Mouse (Mus musculus) monocyte, adult 2 months (primary cell): ENCODE measurements around the gene Svep1.

Experiments used
- DNase-seq, 2 experiments: peaks; one replicate each; pipeline ENCODE4 v3.0.0; 2022; ENCODE audit warnings: low spot score in 2 of 2, low read depth in 1 of 2

Gene Svep1

DNA sequence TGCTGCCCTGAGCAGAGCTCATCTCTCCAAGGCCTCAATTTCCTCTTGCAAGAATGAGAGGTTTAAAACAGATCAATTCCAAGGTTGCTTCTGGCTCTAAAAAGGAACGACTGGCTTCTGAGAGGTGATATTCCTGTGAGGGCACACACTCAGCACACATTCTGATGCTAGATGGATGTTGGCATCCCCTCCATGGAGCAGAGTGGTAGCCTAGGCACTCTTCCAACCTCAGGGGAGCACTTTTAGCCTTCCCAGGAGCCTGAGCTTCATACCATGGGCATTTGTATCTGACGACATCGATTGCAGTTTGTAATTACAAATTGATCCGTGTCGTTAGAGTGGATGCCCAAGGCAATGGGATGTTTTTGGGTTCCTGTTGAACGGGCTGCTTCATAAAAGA is 33.3 kb downstream of the Svep1 start:
- DNase-seq: no peak

DNA sequence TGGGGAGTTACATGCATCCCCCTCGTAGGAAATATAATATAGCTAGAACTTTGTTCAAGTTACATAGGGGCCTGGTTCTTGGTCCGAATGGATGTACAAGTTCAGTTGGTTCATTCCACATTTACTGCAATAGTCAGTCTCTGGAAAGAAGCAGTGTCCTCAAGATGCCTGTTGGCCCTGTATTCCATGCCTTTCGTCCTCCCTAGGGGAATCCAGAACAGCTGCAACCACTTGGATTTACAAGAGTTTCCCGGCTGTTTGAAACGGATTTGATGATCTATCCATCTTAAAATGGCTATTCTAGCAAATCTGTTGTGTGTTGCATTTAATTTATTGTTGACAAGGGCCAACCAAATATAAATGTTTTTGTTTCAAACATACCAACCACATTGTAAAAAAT is 36.2 kb downstream of the Svep1 start:
- DNase-seq: no peak

DNA sequence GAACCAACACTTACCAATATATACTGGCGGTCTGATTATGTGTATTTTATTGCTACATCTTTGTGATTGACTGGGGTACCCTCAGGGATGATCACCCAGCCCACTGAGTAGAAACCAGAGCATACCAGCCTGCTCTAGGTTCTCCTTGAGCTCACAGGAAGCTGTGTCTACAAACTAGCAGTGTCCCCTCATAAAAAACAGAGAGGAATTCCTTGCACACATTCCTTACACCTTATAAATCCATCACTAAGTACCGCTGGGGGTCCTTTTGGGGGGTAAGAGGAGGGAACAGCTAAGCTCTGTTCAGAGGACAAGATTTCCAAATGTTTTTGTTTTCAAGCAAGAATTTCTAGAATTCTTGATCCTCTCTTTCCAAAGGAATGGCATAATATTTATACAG is 36.7 kb downstream of the Svep1 start:
- DNase-seq: no peak

DNA sequence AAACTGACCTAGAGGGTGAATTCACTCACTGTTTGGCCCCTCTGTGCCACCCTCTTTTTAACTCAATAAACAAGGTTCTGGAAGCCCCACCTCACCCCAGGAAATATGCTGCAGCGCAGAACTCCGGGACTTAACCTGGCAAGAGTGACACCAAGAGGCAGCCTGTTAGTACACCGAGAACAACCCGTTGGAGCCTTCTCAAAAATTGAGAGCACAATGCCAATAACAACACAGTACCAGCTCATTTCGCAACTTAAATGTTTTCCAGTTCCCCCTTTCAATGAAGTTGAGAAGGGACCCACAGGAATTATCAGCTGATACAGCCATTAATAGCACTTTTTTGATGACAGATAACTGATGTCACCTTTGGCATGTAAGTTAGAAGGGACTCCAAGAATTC is 38.3 kb downstream of the Svep1 start:
- no peak for DNase-seq

DNA sequence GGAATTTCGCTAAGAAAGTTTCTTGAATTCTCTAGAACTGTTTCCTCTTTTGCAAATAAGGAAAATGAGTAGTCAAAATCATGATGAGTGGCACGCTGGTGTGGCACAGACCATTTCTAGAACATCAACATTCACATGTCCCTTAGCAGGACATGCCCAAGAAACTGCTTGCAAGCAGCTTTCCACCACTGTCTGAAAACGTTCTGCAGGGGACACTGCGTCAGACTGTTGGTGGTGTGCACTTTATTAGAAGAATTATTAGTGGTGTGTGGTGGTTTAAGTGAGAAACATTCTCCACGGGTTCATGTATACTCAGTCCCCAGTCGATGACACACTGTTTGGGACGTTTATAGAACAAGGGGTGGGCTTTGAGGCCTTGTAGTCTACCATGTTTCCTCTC is 40.9 kb downstream of the Svep1 start:
- no peak for DNase-seq

DNA sequence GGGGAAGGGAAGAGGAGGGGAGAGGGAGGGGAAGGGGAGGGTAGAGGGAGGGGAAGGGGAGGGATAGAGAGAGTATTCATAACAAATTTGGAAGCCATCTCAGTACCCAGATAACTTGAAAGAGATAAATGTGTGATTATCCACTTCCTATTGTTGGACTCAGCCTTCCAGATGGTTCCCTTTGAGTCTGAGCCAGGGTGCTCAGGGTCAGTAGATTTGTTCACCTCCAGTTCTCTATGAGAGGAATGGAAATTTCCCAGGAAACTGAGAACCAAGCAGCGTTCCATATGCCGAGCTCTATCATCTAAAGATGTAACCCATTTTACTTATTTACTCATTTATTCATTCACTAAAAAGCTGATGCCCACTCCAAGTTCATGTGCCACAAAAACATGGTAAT is 44.8 kb downstream of the Svep1 start:
- DNase-seq: no peak

DNA sequence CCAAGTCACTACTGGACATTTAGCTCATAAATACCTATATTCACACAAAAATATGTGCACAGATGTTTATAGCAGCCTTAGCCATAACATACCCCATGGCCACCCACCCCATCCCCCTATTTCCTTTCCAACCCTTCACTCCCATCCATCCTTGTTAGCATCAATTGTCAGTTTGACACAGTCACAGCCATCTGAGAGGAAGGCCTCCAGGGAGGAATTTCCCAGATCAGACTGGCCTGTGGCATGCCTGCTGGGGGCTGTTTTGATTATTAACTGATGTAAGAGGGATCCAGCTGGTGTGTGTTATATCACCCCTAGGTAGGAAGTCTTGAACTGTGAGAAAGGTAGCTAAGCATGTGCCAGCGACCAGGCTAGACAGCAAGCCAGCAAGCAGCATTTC is 47.1 kb downstream of the Svep1 start:
- no peak for DNase-seq

DNA sequence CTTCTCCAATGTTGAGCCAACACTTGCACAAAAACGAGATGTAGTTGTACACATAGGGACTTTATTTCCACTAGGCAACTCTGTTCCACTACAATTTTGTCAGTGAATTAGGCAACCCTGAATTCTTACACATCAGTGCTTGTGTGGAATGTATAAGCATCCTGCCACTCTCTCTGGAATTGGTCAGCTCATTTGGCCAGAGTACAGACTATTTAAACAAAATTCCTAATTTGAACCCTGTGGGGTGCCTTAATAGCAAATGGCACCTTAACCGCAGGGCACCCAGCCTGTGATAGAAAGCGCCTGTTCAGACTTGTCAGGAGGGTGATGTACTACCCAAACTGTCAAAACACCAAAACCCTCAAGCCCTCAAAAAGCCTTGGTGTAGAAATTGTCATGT is 56.4 kb downstream of the Svep1 start:
- no peak for DNase-seq

DNA sequence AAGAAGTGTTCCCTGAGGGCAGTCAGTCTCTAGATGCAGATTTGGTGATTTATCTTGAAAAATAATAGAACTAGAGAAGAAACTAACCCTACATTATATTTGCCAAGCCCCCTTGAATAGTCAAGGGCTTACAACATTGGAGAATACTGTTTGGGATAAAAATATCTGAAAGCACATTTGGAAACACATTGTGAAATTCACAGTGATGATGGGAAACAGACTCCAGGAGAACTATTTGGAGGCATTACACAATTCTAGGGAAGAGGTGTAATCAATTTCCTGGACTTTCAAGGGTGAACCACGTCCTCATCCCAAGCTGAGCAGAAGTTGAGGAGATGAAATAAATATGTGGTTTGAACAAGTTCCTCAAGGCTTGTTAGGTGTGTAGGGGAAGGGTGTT is 57.5 kb downstream of the Svep1 start:
- DNase-seq: no peak

DNA sequence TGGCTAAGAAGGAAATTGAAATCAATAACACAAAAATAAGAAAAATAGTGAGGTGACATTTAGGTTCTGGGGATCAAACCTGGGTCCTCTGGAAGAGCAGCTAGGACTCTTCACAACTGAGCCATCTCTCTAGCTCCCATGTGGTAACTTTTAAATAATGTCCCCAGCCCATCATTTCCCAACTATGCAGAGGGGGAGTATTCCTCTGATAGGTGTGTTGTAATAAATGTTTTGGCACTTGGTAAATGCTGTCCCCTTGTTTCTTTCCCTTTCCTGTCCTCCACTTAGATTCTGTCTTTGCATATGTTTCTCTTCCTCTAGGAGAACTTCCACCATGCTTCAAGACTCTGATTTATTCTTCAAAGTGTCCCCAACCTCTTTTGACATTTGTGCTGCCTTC is 58.1 kb downstream of the Svep1 start:
- DNase-seq: no peak

DNA sequence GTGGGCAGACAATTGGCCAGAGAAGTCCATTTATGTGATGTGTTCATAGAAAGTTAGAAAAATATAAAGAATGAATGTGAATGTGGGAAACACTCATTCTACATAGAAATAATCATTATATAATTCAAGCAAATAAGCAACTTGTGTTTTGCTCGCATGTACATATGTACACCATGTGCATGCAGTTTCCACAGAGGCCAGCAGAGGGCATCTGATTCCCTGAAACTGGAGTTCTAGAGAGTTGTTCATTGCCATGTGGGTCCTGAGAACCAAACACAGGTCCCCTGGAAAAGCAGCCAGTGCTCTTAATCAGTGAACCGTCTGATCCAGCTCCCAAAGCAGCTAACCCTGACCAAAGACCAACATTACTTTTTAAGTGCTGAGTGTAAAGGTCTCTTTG is 60.0 kb downstream of the Svep1 start:
- no peak for DNase-seq

DNA sequence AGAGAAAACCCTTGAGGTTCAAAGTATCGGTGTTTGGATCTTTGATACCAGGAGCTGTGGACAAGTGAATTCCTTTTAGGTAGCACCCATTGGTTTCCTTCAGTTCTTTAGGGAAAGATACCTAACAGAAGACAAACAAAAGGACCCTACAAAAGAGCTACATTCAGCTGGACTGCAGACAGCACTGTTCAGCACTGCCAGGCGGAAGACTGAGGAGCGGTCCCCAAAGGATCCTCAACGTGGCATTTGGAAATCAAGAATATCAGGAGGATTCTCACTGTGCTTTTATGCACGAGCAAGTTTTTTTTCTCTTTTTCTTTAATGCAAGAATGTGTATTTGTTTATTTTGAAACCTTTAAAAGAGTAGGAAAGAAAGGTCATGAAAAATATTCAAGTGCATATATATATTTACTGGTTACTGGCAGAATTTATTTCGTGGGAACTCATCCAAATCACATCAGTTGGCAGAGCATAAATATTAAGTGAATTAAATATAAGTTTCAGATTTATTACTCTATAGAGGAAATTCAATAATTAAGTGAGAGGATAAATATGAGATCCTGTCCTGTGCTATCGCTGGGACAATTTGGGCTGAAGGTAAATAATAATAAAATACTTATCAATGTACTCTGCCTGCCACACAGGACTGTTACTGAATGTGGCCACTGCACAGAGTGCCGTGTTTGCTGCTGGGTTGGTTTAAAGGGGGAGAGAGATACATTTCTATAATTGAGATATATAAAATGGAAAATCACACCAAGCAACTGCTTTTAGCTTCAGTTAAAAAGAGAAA is 66.7 kb downstream of the Svep1 start:
- no peak for DNase-seq

DNA sequence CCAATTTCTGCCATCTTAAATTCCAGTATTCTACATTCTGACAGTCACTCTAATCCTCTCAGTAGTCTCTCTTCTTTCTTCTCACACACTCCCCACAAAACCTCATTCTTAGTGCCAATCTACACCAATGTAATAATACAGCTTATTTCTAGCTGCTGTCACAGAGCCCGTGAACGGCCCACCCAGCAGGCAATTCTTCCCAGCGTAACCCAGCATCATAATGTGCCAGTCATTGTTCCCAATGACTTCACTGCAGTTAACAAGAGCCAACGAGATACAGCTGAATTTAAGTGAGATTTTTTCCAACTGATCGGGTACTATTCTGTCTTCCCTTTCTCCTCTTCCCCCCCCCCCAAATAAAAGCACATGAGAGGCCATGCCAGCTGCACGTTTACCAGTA is 67.4 kb downstream of the Svep1 start:
- no peak for DNase-seq

DNA sequence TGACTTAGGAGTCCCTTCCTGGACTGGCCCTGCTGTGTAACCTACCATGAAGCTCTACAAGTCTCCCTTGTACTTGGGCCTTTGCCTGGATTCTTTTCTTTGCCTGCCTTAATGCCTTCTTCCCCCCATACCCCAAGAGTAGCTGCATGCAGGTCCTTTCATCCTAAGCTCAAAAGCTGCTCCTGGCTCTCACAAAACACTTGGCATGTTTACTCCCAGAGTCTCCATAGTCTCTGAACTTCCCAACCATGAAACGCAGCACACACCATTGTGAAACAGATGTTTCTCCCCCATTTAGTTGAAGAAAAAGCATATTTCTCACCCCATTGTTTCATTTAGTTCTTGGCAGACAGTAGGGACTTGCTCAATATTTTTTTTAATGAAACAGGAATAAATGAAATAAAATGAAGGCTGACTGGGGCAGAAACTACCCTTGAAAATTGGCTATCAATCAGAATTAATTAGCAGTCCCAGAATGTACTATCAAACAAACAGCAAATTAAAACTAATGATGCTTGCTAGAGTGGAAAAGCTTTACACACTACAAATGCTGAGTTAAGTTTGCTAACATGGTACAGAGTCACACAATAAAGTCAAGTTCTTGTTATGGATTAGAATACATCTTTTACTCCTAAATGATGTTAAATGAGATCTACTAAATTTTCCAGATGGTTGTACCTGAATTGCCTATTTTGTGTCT is 72.9 kb downstream of the Svep1 start:
- no peak for DNase-seq

DNA sequence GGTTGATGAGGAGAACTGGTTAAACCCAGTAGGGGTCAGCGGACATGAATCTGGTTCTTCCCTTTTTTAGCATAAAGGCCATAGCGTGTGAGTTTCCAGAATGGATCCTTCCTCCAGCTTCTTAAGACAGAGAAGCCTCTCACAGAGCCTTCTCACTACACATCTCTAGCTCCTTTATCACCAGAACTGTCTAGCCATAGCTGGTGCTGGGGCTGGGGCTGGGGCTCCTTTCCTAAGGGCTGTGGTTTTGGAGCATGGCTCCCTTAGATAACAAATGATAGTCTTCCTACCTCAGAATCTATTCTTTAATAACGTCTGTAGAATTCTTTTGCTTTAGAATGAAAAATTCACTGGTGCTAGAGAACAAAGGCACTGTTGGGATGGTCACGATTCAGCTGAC is 76.8 kb downstream of the Svep1 start:
- no peak for DNase-seq

DNA sequence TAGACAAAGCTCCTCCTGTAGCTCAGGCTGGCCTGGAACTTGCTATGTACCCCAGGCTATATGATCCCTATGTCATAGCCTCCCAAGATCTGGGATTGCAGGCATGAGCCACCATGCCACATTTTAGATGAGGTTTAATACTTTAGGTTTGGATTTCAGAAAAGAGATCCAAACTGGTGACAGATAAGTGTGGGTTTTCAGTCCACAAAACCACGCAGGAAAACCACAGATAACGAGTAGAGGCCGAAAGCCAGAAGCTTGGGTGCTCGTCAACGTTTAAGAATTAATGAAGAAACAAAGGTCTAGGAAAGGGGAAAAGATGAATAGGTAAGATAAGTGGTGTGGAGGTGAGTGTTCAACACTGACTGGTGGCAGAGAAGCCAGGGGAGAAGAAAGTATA is 79.6 kb downstream of the Svep1 start:
- DNase-seq: no peak

DNA sequence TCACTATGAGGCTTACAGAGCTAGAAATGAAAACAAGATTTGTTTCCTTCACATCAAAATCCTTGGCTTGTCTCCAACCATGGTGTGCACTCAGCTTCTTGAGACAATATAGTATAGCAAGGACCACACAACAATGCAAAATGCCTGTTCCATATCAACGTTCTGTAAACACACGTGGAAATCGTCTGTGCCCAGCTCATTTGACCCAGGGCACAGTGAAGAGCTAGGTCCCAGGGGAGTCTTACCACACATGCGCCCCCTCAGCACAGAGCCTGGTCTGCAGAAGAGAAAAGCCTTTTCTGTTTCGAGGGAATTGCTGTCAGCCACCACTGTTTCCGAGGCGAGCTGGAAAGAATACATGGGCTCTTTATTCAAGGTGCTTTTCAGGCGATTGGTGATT is 91.2 kb downstream of the Svep1 start:
- DNase-seq: no peak

DNA sequence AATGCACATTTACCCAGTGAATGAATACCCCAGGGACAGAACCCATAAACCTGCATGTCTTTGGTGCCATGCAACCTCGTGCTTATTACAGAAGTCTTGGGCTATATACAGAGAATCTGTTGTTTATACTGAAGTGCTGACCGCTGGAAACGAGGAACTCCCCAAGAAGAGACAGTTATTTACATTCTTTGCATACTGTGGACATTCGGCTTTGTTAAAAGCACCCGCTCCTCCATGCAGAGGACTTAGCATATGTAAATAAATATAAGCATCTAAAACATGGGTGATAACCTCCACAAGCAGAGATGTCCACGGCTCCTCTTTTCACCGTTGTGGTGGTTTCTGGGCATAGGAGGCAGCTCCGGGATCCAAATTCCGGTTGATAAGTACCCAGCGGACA is 95.7 kb downstream of the Svep1 start:
- no peak for DNase-seq

DNA sequence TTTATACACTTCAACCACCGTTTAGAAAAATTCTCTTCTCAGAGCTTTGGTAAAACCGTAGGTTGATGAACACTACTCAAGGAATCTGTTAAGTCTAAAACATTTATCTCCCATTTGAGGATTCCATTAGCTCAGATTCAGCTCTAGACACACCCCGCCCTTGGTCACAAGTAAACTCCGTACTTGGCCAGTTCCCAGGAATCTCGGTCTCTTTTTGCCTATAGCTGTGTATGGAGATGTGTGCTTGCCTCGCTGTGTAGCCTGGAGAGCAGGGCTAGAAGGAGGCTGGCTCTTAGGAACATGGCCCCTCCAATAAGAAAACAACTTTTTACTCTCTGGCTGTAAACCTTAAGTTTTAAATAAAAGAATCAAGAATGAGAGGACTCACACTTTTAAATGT is 96.9 kb downstream of the Svep1 start:
- no peak for DNase-seq

DNA sequence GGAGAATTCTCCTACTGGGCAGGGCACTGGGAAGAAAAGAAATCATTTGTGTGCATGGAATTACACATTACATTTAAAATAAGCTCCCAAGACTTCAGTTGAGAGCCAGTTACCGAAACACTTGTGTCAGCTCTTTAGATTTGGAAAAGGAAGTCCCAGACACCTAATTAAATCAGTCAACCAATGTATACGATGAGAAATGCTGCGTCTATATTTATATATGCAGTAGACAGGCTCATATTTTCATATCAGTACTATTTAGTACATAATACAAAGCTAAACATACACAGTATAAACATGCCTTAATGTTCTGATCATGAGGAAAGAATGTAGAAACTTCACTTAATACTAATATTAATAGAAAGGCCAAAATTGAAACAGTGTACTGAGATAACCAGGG is 98.3 kb downstream of the Svep1 start:
- DNase-seq: no peak

DNA sequence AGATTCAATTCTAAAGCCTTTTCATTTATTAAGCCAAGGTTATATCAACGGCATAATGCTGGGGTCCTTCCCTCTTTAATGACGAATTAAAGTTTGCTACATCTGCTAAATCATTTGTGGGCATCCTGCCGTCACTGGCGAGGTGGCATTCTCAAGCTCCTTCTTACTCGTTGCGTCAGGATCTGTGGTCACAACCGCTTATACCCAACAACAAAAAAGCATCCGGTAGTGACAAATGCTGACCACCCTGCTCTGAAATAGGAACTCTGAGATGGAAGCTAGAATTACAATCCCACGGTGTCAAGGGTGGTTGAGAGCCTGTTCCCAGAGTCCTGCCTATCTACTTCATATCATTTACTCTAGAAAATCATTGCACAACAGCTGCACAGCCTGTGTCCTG is 108.9 kb downstream of the Svep1 start:
- no peak for DNase-seq

DNA sequence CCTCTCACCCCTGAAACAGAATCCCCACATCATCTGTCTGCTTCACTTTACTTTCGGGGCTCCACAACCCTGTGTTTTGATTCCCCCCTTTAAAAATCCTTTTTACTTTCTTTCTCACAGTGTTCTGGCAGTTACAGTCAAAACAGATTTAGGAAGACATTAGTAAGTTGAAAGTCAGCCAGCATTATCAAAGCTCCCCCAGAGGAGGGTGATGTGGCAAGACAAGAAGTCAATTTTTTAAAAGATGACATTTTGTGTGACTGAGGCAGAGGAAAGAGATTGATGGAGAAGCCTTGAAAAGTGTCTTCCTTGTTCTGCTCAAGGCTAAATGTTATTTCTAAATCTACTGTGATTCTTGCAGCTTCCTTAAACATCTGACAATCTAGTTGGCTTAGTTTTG is 119.9 kb downstream of the Svep1 start:
- DNase-seq: no peak

DNA sequence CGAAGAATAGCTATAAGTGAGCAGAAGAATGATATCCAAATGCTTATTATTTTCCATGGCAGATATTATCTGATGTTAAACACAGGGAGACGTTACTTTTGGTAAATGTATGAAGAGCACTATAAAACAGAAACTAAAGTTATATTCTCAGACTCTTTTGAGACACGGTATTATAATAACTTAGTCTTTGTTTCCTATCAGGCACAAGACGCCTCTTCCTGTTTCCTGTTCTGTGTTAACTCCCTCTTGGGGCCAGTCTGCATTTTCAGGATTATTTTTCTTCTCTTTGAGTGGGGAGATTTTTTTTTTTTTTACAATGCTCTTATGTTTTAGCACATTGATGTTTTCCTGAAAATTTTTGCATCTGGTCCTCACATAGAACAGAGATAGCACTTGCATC is 120.5 kb downstream of the Svep1 start:
- no peak for DNase-seq
